Mouse (Mus musculus) lung, embryonic 14.5 days (tissue): ENCODE measurements at regions not wholly inside any gene's neighbourhood (a gene's known extent, or its start where the extent isn't known, plus 50 kb on each side); places are given as distances from the start of the nearest gene placed in this dataset.

ENCODE experiments used
- ATAC-seq: fragments of 200-750 bp; cut with Nextera tagmentation; 2 replicates; pipeline ENCODE4 v1.8.0; 2017; ENCODE audit warnings: mild to moderate bottlenecking, moderate TSS enrichment, moderate library complexity; ENCODE audit not compliant: insufficient read depth
- DNase-seq: peaks from one replicate; pipeline ENCODE4 v3.0.0-alpha.2; 2015
- H3K27ac ChIP-seq: fragments of 300-500 bp; sonication (generic); 2 replicates; pipeline ENCODE4 v1.5.1; 2014; ENCODE audit warnings: low read depth, mild to moderate bottlenecking, moderate library complexity
- H3K27me3 ChIP-seq: fragments of 300-500 bp; sonication (generic); 2 replicates; pipeline ENCODE4 v1.6.1; 2014; ENCODE audit warnings: low read length, control low read depth; ENCODE audit not compliant: insufficient read depth
- H3K36me3 ChIP-seq: fragments of 300-500 bp; sonication (generic); 2 replicates; pipeline ENCODE4 v1.6.1; 2014; ENCODE audit warnings: control low read depth; ENCODE audit not compliant: insufficient read depth
- H3K4me1 ChIP-seq: fragments of 300-500 bp; sonication (generic); 2 replicates; pipeline ENCODE4 v1.6.1; 2014; ENCODE audit warnings: antibody characterized with exemption, control low read depth; ENCODE audit not compliant: insufficient read depth
- H3K4me2 ChIP-seq: fragments of 300-500 bp; sonication (generic); 2 replicates; pipeline ENCODE4 v1.6.1; 2014; ENCODE audit warnings: mild to moderate bottlenecking
- H3K4me3 ChIP-seq: fragments of 300-500 bp; sonication (generic); 2 replicates; pipeline ENCODE4 v1.5.1; 2014; ENCODE audit warnings: low read depth, low read length
- H3K9ac ChIP-seq: fragments of 300-500 bp; sonication (generic); 2 replicates; pipeline ENCODE4 v1.6.1; 2014
- H3K9me3 ChIP-seq: fragments of 300-500 bp; sonication (generic); 2 replicates; pipeline ENCODE4 v1.6.1; 2016; ENCODE audit warnings: low read depth, low read length, control low read depth
- CTCF ChIP-seq: IDR thresholded peaks from 2 replicates; pipeline ENCODE4 v1.5.1; 2016; ENCODE audit warnings: antibody characterized with exemption, low read depth
- WGBS: fragments of 180-500 bp; shearing (Covaris S2); extraction: QIAGEN DNeasy Blood & Tissue Kit; methylation state at CpG from one replicate; pipeline ENCODE4 v1.1.7; 2014; 5-methylcytosine and 5-hydroxymethylcytosine counted together

GRCm38 (mm10) chr11:39917716-39918347, 777.2 kb downstream of the Mat2b start:
- Histone ChIP-seq H3K4me3 (no peak overlapping the region), H3K4me1 (no peaks in the 10 kb centered on the region), H3K36me3 (no peaks in the 10 kb centered on the region), H3K9me3 (no peaks in the 10 kb centered on the region), H3K9ac (no peak overlapping the region), H3K27ac (no peak overlapping the region), H3K27me3 (no peaks in the 10 kb centered on the region), H3K4me2 (no peak overlapping the region)
- 54% methylated on average over 3 of the region's 3 CpGs for WGBS
- TF ChIP-seq CTCF = no peak
- DNase-seq = peak; percentile 47
- no peak for ATAC-seq

- Histone ChIP-seq H3K4me2 (no peak overlapping the region), H3K9me3 (no peaks in the 10 kb centered on the region), H3K36me3 (no peaks in the 10 kb centered on the region), H3K4me3 (no peak overlapping the region), H3K4me1 (no peaks in the 10 kb centered on the region), H3K9ac (no peak overlapping the region), H3K27ac (no peak overlapping the region), H3K27me3 (no peaks in the 10 kb centered on the region)
- 71% methylated on average over 6 of the region's 6 CpGs for WGBS
- DNase-seq (no peak), ATAC-seq (no peak)
- no peak for TF ChIP-seq CTCF
Measured at GRCm38 (mm10) chr11:39899644-39900225, 795.3 kb downstream of the Mat2b start.

- Histone ChIP-seq H3K9ac (no peak overlapping the region), H3K9me3 (no peaks in the 10 kb centered on the region), H3K36me3 (no peaks in the 10 kb centered on the region), H3K27ac (no peak overlapping the region), H3K4me3 (no peak overlapping the region), H3K27me3 (no peaks in the 10 kb centered on the region), H3K4me2 (no peak overlapping the region), H3K4me1 (no peaks in the 10 kb centered on the region)
- 89% methylated on average over 1 of the region's 1 CpGs for WGBS
- no peak for TF ChIP-seq CTCF
- ATAC-seq (no peak), DNase-seq (no peak)
Measured at GRCm38 (mm10) chr11:39883305-39883704, 811.7 kb downstream of the Mat2b start.

DNA sequence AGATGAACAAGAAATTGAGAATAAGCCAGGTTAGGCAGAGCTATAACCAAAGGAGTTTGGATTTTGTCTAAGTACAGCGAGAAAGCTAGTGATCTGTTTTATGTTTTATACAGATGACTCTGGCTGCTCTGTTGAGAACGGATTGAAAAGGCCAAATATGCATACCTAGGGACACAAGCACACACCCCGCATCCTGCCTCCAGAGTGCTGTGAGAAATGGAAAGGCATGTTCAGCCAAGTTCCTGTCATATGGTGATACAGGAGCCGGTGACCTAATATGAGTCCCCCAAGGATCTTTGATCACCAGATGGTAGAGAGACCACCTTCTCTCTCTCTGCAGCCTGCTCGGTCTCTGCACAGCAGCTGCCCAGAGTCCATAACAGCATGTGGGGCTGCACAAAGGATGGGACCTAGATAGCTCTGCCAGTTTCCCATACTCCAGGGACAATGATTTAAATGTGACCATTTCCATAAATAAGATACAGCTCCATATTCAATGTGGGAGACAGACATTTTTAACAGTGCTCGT, 826.5 kb downstream of the Mat2b start:
- Histone ChIP-seq H3K4me3 (no peak overlapping the region), H3K9ac (no peak overlapping the region), H3K36me3 (no peaks in the 10 kb centered on the region), H3K4me1 (no peaks in the 10 kb centered on the region), H3K27ac (no peak overlapping the region), H3K9me3 (no peaks in the 10 kb centered on the region), H3K27me3 (no peaks in the 10 kb centered on the region), H3K4me2 (no peak overlapping the region)
- no peak for DNase-seq
- no peak for ATAC-seq
- WGBS = 69% methylated on average over 6 of the region's 6 CpGs
- TF ChIP-seq CTCF = no peak
